Mouse (Mus musculus) heart, embryonic 12.5 days (tissue): ENCODE measurements around the gene Pdzd8. TPM values are rescaled to one million over a fixed set of nuclear protein-coding genes. Genes with fewer than 3 reads are reported as not detected.

ENCODE experiments used
- ATAC-seq: fragments of 200-750 bp; cut with Nextera tagmentation; 2 replicates; pipeline ENCODE4 v1.8.0; 2017; ENCODE audit warnings: moderate TSS enrichment, moderate library complexity; ENCODE audit not compliant: insufficient number of reproducible peaks, low FRiP score
- H3K27ac ChIP-seq: fragments of 300-500 bp; sonication (generic); 2 replicates; pipeline ENCODE4 v1.5.1; 2016; ENCODE audit warnings: mild to moderate bottlenecking, moderate library complexity; ENCODE audit not compliant: poor library complexity, severe bottlenecking
- H3K27me3 ChIP-seq: fragments of 300-500 bp; sonication (generic); replicated peaks from 2 replicates; pipeline ENCODE4 v1.6.1; 2016; ENCODE audit warnings: mild to moderate bottlenecking, moderate library complexity
- H3K36me3 ChIP-seq: fragments of 300-500 bp; sonication (generic); 2 replicates; pipeline ENCODE4 v1.6.1; 2016; ENCODE audit warnings: mild to moderate bottlenecking, moderate library complexity
- H3K4me1 ChIP-seq: fragments of 300-500 bp; sonication (generic); replicated peaks from 2 replicates; pipeline ENCODE4 v1.6.1; 2016; ENCODE audit warnings: mild to moderate bottlenecking
- H3K4me2 ChIP-seq: fragments of 300-500 bp; sonication (generic); 2 replicates; pipeline ENCODE4 v1.6.1; 2016; ENCODE audit warnings: mild to moderate bottlenecking, moderate library complexity
- H3K4me3 ChIP-seq: fragments of 300-500 bp; sonication (generic); 2 replicates; pipeline ENCODE4 v1.5.1; 2016; ENCODE audit warnings: mild to moderate bottlenecking
- H3K9ac ChIP-seq: fragments of 300-500 bp; sonication (generic); 2 replicates; pipeline ENCODE4 v1.6.1; 2016; ENCODE audit warnings: mild to moderate bottlenecking, moderate library complexity
- H3K9me3 ChIP-seq: fragments of 300-500 bp; sonication (generic); replicated peaks from 2 replicates; pipeline ENCODE4 v1.6.1; 2016; ENCODE audit warnings: mild to moderate bottlenecking, moderate library complexity
- WGBS: fragments of 180-500 bp; shearing (Covaris S2); methylation state at CpG from one replicate; pipeline ENCODE4 v1.1.7; 2016; 5-methylcytosine and 5-hydroxymethylcytosine counted together
- polyA plus RNA-seq: library from polyadenylated mRNA; unstranded; fragments of >200 nt; fragmentation: Nextera tagmentation; extraction: Ambion mirVana; gene quantifications from 2 replicates; pipeline ENCODE4 v1.2.1, GENCODE M21; 2016

The Pdzd8 gene
- polyA plus RNA-seq, 1 experiment from 2014 or later: 14.1 TPM

DNA sequence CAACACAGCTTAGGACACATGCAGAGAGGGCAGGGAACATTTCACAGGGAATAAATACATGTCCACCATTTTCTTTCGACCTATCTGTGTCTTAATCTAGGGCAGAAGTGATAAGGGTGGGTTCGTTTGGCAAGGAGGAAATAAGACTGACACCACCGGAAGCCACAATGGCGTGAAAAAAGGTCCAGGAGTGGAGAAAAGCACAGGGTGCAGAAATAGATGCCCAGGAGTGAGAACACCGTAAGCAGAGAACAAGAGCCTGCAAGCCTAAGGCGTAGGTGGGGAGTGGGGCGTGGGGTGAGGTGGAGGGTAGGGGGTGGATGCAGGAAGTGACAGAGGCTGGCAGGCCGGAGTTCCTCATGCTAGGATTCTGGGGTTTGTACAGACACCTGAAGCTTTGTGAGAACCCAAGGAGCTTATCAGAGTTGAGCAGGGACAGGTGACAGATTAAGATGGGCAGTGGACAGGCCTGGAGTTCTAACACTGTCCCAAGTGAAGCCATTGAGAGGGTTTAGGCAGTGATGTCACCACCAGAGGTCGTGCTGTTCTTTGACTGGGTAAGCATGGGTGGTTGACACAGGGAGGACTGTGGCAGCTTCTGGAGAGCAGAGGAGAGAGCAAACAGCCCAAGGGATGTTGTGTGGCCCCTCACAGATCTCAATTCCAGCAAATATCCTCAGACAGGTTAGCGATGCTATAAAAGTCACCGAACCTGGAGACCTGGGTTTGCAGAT, 96.9 kb downstream of the Pdzd8 start:
- ATAC-seq: no peak
- Histone ChIP-seq H3K4me1 (no peaks in the 10 kb centered on the region), H3K9ac (no peak overlapping the region), H3K4me2 (no peak overlapping the region), H3K27me3 (peaks cover 6% of the 10 kb centered on the region; the same call in 1 of the 2 replicates), H3K4me3 (no peak overlapping the region), H3K9me3 (no peaks in the 10 kb centered on the region), H3K27ac (no peak overlapping the region), H3K36me3 (no peaks in the 10 kb centered on the region)
- 63% methylated on average over 11 of the region's 11 CpGs for WGBS

DNA sequence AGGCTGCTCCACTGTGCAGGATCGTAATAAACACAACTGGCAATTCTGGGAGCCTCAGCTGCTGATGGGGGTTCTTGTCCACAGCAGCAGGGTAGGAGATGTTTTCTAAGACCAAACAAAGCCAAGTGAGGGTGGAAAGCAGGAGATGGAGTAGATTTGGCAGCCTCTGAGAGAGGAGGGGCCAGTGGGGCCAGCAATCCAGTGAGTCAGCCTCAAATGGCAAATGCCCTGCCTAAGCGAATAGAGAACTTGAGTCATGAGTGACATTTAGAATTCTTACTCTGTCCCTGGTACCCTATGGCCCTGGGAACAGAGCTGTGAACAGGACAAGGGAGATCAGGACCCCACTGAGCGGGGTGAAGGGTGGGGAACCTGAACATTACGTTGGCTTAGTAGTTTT, 97.4 kb downstream of the Pdzd8 start:
- no peaks in the 10 kb centered on the region for H3K9me3 ChIP-seq
- H3K4me3 ChIP-seq: no peak overlapping the region
- H3K27me3 ChIP-seq: peaks cover 6% of the 10 kb centered on the region; the same call in 1 of the 2 replicates
- H3K36me3 ChIP-seq: no peaks in the 10 kb centered on the region
- no peak overlapping the region for H3K9ac ChIP-seq
- WGBS: 77% methylated on average over 4 of the region's 4 CpGs
- ATAC-seq: no peak
- no peak overlapping the region for H3K27ac ChIP-seq
- no peaks in the 10 kb centered on the region for H3K4me1 ChIP-seq
- H3K4me2 ChIP-seq: no peak overlapping the region

Other genes starting within 250 kb of the Pdzd8 start
- not detected in 2 replicates for gene Vax1, start 175.7 kb downstream of the Pdzd8 start, polyA plus RNA-seq
- gene Kcnk18, start 126.6 kb downstream of the Pdzd8 start, polyA plus RNA-seq: not detected in 2 replicates
- 11.2 and 12.0 TPM in 2 replicates for gene Slc18a2, start 84.9 kb downstream of the Pdzd8 start, polyA plus RNA-seq
- 6.0 TPM in 1 of 2 replicates, not detected in the other for gene Rps12-ps3, start 23.5 kb downstream of the Pdzd8 start, polyA plus RNA-seq
- gene Emx2, start 112.6 kb upstream of the Pdzd8 start, polyA plus RNA-seq: not detected in 2 replicates